Mouse (Mus musculus) hindbrain, embryonic 11.5 days (tissue): ENCODE results near the gene Srsf4. TPM values are rescaled to one million over a fixed set of nuclear protein-coding genes. Genes with fewer than 3 reads are reported as not detected.

Experiments used
- ATAC-seq: fragments of 200-750 bp; cut with Nextera tagmentation; 2 replicates; pipeline ENCODE4 v1.8.0; 2017; ENCODE audit warnings: mild to moderate bottlenecking, moderate TSS enrichment, moderate library complexity; ENCODE audit not compliant: low FRiP score
- DNase-seq: peaks from one replicate; pipeline ENCODE4 v3.0.0-alpha.2; 2015; ENCODE audit warnings: low spot score
- H3K27ac ChIP-seq: fragments of 300-500 bp; sonication (generic); 2 replicates; pipeline ENCODE4 v1.5.1; 2014; ENCODE audit warnings: mild to moderate bottlenecking, low read depth, low read length
- H3K27me3 ChIP-seq: fragments of 300-500 bp; sonication (generic); 2 replicates; pipeline ENCODE4 v1.6.1; 2014; ENCODE audit warnings: mild to moderate bottlenecking, low read length, moderate library complexity, mixed read lengths; ENCODE audit not compliant: control insufficient read depth, insufficient read depth
- H3K36me3 ChIP-seq: fragments of 300-500 bp; sonication (generic); 2 replicates; pipeline ENCODE4 v1.6.1; 2014; ENCODE audit warnings: mild to moderate bottlenecking, low read length, moderate library complexity, mixed read lengths; ENCODE audit not compliant: control insufficient read depth, insufficient read depth
- H3K4me1 ChIP-seq: fragments of 300-500 bp; sonication (generic); replicated peaks from 2 replicates; pipeline ENCODE4 v1.6.1; 2014; ENCODE audit warnings: low read length, mixed read lengths; ENCODE audit not compliant: control insufficient read depth, insufficient read depth
- H3K4me2 ChIP-seq: fragments of 300-500 bp; sonication (generic); replicated peaks from 2 replicates; pipeline ENCODE4 v1.6.1; 2014; ENCODE audit warnings: mild to moderate bottlenecking, low read depth, low read length
- H3K4me3 ChIP-seq: fragments of 300-500 bp; sonication (generic); 2 replicates; pipeline ENCODE4 v1.5.1; 2014; ENCODE audit warnings: low read depth, low read length
- H3K9ac ChIP-seq: fragments of 300-500 bp; sonication (generic); 2 replicates; pipeline ENCODE4 v1.6.1; 2014; ENCODE audit warnings: low read depth, low read length
- H3K9me3 ChIP-seq: fragments of 300-500 bp; sonication (generic); 2 replicates; pipeline ENCODE4 v1.6.1; 2016; ENCODE audit warnings: low read length; ENCODE audit not compliant: control insufficient read depth
- WGBS: fragments of 180-500 bp; shearing (Covaris S2); extraction: QIAGEN DNeasy Blood & Tissue Kit; methylation state at CpG from one replicate; pipeline ENCODE4 v1.1.7; 2014; 5-methylcytosine and 5-hydroxymethylcytosine counted together
- polyA plus RNA-seq: library from polyadenylated mRNA; unstranded; fragments of >200 nt; fragmentation: Nextera tagmentation; extraction: Ambion mirVana; gene quantifications from 2 replicates; pipeline ENCODE4 v1.2.1, GENCODE M21; 2014

The Srsf4 gene
- polyA plus RNA-seq, 1 experiment from 2014 or later, result 128 TPM

GRCm38 (mm10) chr4:131901090-131901489, 27.7 kb downstream of the Srsf4 start:
- Histone ChIP-seq H3K4me3 (no peak overlapping the region), H3K9me3 (no peaks in the 10 kb centered on the region), H3K4me1 (no peaks in the 10 kb centered on the region), H3K9ac (no peak overlapping the region), H3K27me3 (no peaks in the 10 kb centered on the region), H3K36me3 (peaks cover 30% of the 10 kb centered on the region), H3K4me2 (no peak overlapping the region), H3K27ac (no peak overlapping the region)
- DNase-seq, result no peak
- no peak for ATAC-seq
- 92% methylated on average over 15 of the region's 15 CpGs for WGBS

GRCm38 (mm10) chr4:131904478-131904877, 31.1 kb downstream of the Srsf4 start:
- Histone ChIP-seq H3K4me2 (no peak overlapping the region), H3K27ac (no peak overlapping the region), H3K4me1 (no peaks in the 10 kb centered on the region), H3K9me3 (no peaks in the 10 kb centered on the region), H3K9ac (no peak overlapping the region), H3K36me3 (peaks cover 17% of the 10 kb centered on the region), H3K27me3 (no peaks in the 10 kb centered on the region), H3K4me3 (no peak overlapping the region)
- DNase-seq, result peak; percentile 65
- no peak for ATAC-seq
- WGBS, result 59% methylated on average over 8 of the region's 8 CpGs

- H3K9ac ChIP-seq, result no peak overlapping the region
- no peak for DNase-seq
- H3K36me3 ChIP-seq, result peaks cover 5% of the 10 kb centered on the region; the same call in 1 of the 2 replicates
- no peak overlapping the region for H3K4me3 ChIP-seq
- H3K27ac ChIP-seq, result no peak overlapping the region
- no peaks in the 10 kb centered on the region for H3K27me3 ChIP-seq
- peaks cover 9% of the 10 kb centered on the region; the same call in 1 of the 2 replicates for H3K4me1 ChIP-seq
- H3K9me3 ChIP-seq, result no peaks in the 10 kb centered on the region
- no peak for ATAC-seq
- WGBS, result 83% methylated on average over 6 of the region's 6 CpGs
- H3K4me2 ChIP-seq, result no peak overlapping the region
These were observed 33.0 kb downstream of the Srsf4 start for GRCm38 (mm10) chr4:131906423-131906822.

GRCm38 (mm10) chr4:131907912-131908311, 34.5 kb downstream of the Srsf4 start:
- no peak overlapping the region for H3K4me3 ChIP-seq
- no peak overlapping the region for H3K4me2 ChIP-seq
- no peaks in the 10 kb centered on the region for H3K9me3 ChIP-seq
- 94% methylated on average over 3 of the region's 3 CpGs for WGBS
- peaks cover 9% of the 10 kb centered on the region; the same call in 1 of the 2 replicates for H3K4me1 ChIP-seq
- H3K27me3 ChIP-seq, result no peaks in the 10 kb centered on the region; the same call in 1 of the 2 replicates
- no peak overlapping the region for H3K9ac ChIP-seq
- no peaks in the 10 kb centered on the region for H3K36me3 ChIP-seq
- no peak for ATAC-seq
- no peak overlapping the region for H3K27ac ChIP-seq
- no peak for DNase-seq

DNA sequence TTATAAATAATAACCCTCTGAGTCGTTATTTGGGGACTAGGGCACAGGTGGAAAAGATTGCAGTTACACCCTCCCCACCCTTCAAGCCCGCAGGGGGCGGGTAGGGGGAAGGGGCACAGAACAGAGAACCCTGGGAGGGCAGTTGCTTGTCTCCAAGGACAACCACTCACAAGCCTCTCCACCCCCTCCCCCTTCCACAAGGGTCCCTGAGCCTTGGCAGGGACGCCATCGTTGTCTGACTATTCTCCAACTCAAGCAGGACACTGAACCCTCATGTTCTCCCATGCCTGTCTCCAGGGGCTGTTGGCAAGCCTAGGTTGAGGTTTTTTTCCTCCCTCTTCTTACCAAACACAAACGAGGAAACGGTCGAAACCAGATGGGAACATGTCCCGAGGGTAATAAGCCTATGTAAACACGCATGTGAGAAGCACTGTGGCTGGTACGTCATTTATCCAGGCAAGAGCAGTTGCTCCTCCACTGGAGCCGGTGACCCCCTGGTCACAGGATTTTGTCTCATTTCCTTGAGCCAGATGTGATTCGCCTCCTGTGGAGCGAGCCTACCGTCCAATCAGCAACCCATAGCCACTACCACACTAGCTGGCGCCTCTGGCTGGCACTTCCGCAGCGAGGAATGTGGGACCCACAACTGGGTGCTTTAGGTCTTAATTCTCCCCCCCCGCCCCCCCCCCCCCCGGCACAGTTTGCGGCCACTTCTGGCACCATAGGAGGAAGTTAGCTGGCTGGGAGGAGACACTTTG, 37.0 kb downstream of the Srsf4 start:
- H3K9ac ChIP-seq, result no peak overlapping the region

GRCm38 (mm10) chr4:131911521-131911920, 38.1 kb downstream of the Srsf4 start:
- Histone ChIP-seq H3K4me3 (no peak overlapping the region), H3K27me3 (peaks cover 16% of the 10 kb centered on the region), H3K9me3 (no peaks in the 10 kb centered on the region), H3K9ac (no peak overlapping the region), H3K27ac (no peak overlapping the region), H3K36me3 (no peaks in the 10 kb centered on the region), H3K4me2 (no peak overlapping the region), H3K4me1 (peaks cover 19% of the 10 kb centered on the region; the same call in 1 of the 2 replicates)
- no peak for ATAC-seq
- no peak for DNase-seq
- 52% methylated on average over 3 of the region's 5 CpGs for whole genome bisulfite sequencing

More for the DNA sequence above, 37.0 kb downstream of the Srsf4 start:
- Histone ChIP-seq H3K27me3 (peaks cover 9% of the 10 kb centered on the region), H3K4me2 (peak overlapping the region; percentile 26; the same call in 1 of the 2 replicates), H3K36me3 (no peaks in the 10 kb centered on the region), H3K27ac (peak overlapping the region; percentile 65), H3K4me1 (peaks cover 17% of the 10 kb centered on the region; the same call in 1 of the 2 replicates), H3K9me3 (no peaks in the 10 kb centered on the region), H3K4me3 (no peak overlapping the region)
- peak; percentile 68 for DNase-seq
- ATAC-seq, result peak; percentile 60; the same call in 1 of the 2 replicates
- WGBS, result 17% methylated on average over 18 of the region's 21 CpGs

DNA sequence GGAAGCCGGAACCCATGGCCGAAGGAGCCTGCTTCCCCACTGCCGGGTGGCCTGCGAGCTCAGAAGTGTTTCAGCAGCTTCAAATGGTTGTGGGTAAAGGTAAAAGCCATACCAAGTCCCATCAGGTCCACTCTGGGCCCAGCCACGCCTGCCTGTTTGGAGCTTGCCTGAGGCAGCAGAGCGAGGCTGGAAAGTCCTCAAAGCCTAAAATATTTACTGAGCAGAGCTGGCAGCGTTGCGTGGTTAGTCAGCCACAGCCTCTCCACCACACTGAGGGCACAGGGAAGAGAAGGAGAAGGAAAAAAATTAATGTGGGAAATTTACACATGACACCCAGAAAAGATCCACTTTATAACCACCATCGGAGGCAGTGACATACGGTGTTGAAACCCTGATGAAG, 40.1 kb downstream of the Srsf4 start:
- peaks cover 32% of the 10 kb centered on the region for H3K27me3 ChIP-seq

GRCm38 (mm10) chr4:131914046-131914643, 40.7 kb downstream of the Srsf4 start:
- Histone ChIP-seq H3K27ac (no peak overlapping the region), H3K9ac (no peak overlapping the region), H3K4me1 (peaks cover 22% of the 10 kb centered on the region; the same call in 1 of the 2 replicates), H3K9me3 (no peaks in the 10 kb centered on the region), H3K27me3 (peaks cover 38% of the 10 kb centered on the region), H3K4me2 (no peak overlapping the region), H3K4me3 (no peak overlapping the region), H3K36me3 (no peaks in the 10 kb centered on the region)
- ATAC-seq (no peak), DNase-seq (no peak)
- 9% methylated on average over 9 of the region's 9 CpGs for WGBS

More for the DNA sequence above, 40.1 kb downstream of the Srsf4 start:
- Histone ChIP-seq H3K9me3 (no peaks in the 10 kb centered on the region), H3K27ac (no peak overlapping the region), H3K4me2 (no peak overlapping the region), H3K4me1 (peaks cover 19% of the 10 kb centered on the region; the same call in 1 of the 2 replicates), H3K9ac (no peak overlapping the region), H3K4me3 (no peak overlapping the region), H3K36me3 (no peaks in the 10 kb centered on the region)
- no peak for ATAC-seq
- WGBS, result 49% methylated on average over 10 of the region's 10 CpGs
- no peak for DNase-seq
